Mouse (Mus musculus) adrenal gland, adult 8-10 months (tissue): ENCODE measurements around the gene Prkar1a. TPM values are rescaled to one million over a fixed set of nuclear protein-coding genes. Genes with fewer than 3 reads are reported as not detected.
A peak's percentile ranks its signal among the peaks of the same experiment; 100 is the strongest.
"Not testable (repeated sequence)": the region's sequence is repeated elsewhere in the genome, so short reads cannot be mapped to it uniquely, and the experiment has no call there.

Experiments used
- DNase-seq: peaks from one replicate; pipeline ENCODE4 v3.0.0; 2022
- total RNA-seq, 4 experiments: library from RNA; stranded (reverse); gene quantifications; 2 replicates each; pipeline ENCODE4 v1.2.4; 2022

The Prkar1a gene
- total RNA-seq, 4 experiments from 2014 or later = 388 to 483 (median 411) TPM

GRCm38 (mm10) chr11:109648510-109648909, 695 bp upstream of the Prkar1a start:
- DNase-seq = no peak

- peak; percentile 79 for DNase-seq
Measured at GRCm38 (mm10) chr11:109649975-109650701, 933 bp downstream of the Prkar1a start.

GRCm38 (mm10) chr11:109650788-109651565, 1.8 kb downstream of the Prkar1a start:
- peak; percentile 89 for DNase-seq

- DNase-seq = peak; percentile 43
Measured at GRCm38 (mm10) chr11:109651566-109652024, 2.4 kb downstream of the Prkar1a start.

GRCm38 (mm10) chr11:109652505-109652904, 3.3 kb downstream of the Prkar1a start:
- DNase-seq = no peak

GRCm38 (mm10) chr11:109653201-109653600, 4.0 kb downstream of the Prkar1a start:
- DNase-seq = no peak

- DNase-seq = no peak
Measured at GRCm38 (mm10) chr11:109654581-109654980, 5.4 kb downstream of the Prkar1a start.

GRCm38 (mm10) chr11:109656232-109656631, 7.0 kb downstream of the Prkar1a start:
- no peak for DNase-seq

- not testable (repeated sequence) for DNase-seq
Measured at GRCm38 (mm10) chr11:109660526-109660925, 11.3 kb downstream of the Prkar1a start.

- DNase-seq = no peak
Measured at GRCm38 (mm10) chr11:109664293-109664692, 15.1 kb downstream of the Prkar1a start.

- DNase-seq = no peak
Measured at GRCm38 (mm10) chr11:109665424-109665823, 16.2 kb downstream of the Prkar1a start.

GRCm38 (mm10) chr11:109666411-109666810, 17.2 kb downstream of the Prkar1a start:
- DNase-seq = no peak

GRCm38 (mm10) chr11:109667371-109667770, 18.2 kb downstream of the Prkar1a start:
- DNase-seq = peak; percentile 76

GRCm38 (mm10) chr11:109668115-109668725, 19.0 kb downstream of the Prkar1a start:
- DNase-seq = no peak

- DNase-seq = no peak
Measured at GRCm38 (mm10) chr11:109669149-109669708, 20.0 kb downstream of the Prkar1a start.

GRCm38 (mm10) chr11:109670026-109670916, 21.1 kb downstream of the Prkar1a start:
- no peak for DNase-seq

GRCm38 (mm10) chr11:109671136-109672020, 22.2 kb downstream of the Prkar1a start:
- DNase-seq = no peak

- no peak for DNase-seq
Measured at GRCm38 (mm10) chr11:109672021-109672324, 22.8 kb downstream of the Prkar1a start.

- no peak for DNase-seq
Measured at GRCm38 (mm10) chr11:109672396-109672795, 23.2 kb downstream of the Prkar1a start.

GRCm38 (mm10) chr11:109672881-109673739, 23.9 kb downstream of the Prkar1a start:
- no peak for DNase-seq
